Mouse (Mus musculus): Measurements from ENCODE around the gene Xxylt1.

Xxylt1 gene

DNA sequence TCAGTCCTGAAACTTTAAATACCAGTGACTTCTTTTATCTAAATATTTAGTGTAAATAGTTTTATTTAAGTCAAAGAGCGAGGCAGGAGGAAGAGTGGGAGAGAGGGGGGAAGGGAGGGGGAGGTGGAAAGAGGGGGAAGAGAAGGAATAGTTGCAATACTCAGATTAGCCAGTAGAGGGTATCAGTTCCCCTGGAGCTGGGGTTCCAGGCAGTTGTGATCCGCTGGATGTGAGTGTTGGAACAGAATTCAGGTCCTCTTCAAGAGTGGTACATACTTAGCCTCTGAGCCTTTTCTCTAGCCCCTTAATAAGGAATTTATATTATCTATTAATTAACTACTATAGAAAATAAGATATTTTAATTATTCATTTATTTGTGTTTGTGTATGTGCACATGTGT lies 140.5 kb downstream of the Xxylt1 start:
- no peak for DNase-seq

DNA sequence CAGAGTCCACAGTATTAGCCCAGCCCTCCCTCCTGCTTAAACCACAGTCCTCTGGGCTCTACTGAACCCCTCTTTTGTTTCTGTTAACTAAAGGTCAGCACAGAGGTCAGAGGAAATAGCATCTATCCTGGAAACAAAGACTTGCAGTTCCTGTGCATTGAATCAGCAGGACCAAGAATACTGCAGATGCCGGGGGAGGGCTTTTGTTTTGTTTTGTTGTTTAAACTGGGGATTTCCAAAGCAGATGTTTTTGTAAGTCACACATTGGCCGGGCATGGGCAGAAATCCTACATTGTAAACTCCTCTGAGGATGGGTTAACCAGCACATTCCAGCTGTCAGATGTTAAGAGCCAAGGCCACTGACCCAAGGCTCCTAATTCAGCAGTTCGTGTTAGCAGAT lies 141.3 kb downstream of the Xxylt1 start:
- DNase-seq: no peak

DNA sequence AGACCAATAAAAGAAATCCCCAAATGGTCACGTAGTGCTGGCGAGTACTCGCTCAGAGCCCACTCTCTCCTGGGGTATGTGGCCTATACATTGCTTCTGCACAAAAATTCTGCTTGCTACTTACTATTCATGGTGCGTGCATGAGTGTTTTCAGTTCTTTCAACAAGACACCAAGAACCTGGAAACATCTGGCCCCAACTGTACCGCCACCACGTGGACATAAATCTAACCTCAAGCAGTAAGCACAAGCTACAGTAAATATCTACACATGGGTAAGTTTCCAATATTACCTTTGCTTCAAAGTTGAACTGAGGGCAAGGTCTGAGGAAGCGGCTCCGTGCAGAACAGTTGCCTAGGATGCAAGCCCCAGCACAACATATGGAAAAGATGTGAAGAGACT lies 142.0 kb downstream of the Xxylt1 start:
- no peak for DNase-seq

DNA sequence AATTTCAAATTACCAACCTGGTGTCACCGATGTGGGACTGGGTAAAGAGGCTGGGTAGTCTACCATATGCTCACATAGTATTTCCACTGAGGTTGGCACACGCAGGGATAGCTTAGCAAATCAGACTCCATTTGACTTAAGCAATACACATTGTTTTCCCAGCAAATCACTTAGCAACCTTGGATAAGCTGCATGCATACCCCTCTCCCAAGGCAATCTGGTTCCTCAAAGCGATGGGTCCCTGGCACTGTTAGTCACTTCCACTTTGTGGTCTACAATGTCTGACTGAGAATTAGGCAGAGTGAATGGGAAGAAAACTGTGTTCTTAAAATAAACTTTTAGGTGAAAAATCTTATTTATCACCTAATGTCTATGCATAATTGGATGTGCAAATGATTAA lies 142.6 kb downstream of the Xxylt1 start:
- DNase-seq: no peak

DNA sequence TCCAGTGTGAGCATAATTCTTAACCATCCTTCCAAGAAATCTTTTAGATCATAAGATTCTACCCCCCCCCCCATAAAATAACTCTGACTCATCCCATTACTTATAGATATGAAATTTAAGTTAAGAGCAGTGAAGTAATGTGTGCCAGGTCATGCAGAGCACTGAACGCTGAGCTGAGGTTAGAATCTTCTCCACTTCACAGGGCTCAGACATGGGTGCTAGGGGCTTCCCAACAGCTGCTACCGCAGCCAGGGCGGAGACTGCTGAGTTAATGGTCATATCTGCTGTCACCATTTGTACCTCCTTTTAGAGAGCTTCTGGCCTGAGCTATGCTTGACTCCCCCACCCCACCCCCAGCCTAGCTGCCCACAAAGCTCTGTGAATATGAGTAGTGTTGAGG lies 143.6 kb downstream of the Xxylt1 start:
- DNase-seq: no peak

DNA sequence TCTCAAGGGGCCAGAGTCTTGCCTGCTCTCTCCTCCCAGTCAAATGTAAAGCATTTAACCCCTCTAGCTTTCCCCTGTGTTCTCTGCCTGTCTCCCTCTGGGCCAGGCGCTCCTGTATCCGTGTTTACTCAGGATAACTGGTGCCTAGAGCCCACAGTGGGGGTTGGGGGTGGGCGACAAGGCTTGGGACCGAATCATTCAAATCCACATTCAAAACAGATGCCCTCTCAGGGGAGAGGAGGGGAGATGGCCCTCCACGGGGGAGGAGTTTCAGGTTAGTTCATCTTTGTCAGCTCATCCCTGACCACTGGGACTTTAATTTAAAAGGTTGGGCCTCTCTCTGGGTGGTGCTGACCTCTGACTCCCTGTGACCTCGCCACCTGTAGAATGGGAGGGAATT lies 144.8 kb downstream of the Xxylt1 start:
- DNase-seq: no peak

DNA sequence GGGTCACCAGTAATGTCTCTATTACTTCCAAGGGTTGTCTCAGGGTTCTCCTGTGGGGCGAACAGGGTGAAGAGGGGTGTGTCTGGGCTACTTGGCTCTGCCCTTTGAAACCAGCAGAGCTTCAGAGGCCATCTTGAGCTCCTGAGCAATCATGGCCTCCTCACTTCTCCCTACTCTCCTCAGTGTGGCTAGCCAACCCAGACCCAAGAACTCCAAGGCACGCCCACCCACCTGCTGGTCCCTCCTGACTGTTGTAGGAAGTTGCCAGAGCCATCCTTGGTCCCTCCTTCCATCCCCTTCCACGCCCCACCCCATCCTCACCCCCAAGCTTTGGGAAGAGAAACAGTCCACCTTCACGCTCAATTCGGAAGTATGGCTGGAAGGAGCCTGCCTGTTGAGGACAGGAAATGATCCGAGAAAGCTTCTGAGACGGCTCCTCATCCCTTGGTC lies 145.2 kb downstream of the Xxylt1 start:
- DNase-seq: no peak

DNA sequence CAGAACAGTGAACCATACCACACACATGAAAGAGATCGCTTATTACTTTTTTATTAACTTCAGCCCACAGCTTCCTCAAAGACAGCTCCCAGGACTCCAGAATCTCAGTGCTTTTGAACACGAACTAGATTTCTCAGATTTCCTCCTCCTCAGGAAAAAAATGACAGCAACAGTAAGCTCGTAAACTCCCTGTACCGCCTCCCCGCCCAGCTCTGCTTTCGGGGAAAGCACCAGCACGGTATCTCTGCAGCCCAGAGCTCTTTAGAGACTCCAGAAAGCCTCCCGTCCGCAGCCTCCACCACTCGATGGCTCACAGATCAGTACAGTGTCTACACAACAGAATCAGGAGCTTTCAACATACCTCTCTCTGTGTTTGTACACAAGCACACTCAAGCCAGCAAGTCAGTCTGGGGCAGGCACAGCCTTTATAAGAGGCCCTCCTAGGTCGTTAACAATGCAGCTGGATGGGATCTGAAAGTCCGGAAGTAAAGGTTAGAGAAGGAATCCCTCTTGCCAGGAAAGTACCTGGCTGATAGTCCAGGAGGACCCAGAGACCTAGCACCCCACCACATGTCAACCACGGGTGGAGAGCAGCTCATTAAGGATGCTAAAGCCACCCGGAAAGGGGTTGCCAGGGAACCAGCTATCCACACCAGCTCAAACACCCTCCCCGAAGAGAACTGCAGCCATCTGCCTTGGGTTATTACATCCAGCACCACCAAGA lies 146.1 kb downstream of the Xxylt1 start:
- no peak for DNase-seq

DNA sequence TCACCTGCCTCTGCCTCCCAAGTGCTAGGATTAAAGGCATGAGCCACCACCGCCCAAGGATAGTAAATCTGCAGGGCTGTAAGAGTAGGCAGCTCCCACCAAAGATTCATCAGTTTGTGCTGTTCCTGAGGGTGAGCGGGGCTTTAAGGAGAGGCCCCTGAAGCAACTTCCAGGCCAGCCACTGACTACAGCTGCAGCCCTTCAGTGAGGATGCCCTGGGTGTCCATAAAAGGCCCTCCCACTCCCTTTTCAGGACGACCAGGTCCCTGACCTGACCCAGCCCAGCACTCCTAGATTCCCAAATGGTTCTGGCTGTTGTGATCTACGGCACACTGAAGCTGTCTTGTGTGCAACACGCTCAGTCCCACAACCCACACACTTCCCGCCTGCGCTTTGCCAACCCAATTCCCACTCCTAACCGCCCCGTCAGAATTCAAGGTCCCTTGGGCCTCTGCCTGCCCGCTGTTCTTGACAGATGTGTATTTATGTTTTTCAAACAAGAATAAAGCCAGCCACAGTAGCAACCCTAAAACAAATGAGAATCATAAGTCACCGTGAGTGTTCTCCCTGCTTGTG lies 146.9 kb downstream of the Xxylt1 start:
- DNase-seq: no peak

DNA sequence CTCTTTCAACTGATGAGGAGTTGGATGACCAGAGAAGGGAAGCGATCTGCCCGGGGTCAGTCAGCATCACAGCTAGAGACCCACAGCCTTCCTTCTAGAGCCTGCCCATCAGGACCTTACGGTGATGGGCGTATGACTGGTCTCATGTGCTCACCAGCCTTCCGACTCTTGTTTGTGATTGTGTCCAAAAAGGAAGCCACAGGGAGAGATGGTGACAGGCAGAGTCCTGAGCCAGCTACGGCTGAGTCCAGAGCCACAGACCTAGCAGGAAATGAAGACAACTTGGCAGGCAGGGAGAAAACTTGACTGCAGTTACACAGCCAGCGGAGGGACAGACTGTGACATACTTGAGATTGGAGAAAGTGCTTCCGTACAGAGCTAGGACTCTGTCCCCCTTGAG lies 147.9 kb downstream of the Xxylt1 start:
- no peak for DNase-seq

DNA sequence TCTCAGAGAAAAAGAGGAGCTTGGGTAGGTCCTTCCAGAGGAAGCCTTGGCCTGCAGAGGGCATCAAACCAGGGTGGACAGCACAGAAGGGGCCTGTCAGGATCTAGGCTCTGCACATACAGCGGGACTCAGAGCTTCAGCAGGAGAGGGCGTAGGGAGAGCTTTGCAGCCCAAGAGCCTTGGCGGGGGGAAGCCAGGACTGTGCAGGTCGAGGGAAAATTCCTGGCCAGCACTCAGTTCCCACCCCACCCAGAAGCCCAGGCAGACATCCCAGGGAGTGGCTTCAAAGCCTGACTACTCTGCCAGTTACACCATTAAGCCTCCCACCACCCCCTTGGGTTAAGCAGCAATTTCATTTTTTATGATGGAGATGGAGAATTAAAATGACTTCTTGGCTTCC lies 148.4 kb downstream of the Xxylt1 start:
- no peak for DNase-seq

DNA sequence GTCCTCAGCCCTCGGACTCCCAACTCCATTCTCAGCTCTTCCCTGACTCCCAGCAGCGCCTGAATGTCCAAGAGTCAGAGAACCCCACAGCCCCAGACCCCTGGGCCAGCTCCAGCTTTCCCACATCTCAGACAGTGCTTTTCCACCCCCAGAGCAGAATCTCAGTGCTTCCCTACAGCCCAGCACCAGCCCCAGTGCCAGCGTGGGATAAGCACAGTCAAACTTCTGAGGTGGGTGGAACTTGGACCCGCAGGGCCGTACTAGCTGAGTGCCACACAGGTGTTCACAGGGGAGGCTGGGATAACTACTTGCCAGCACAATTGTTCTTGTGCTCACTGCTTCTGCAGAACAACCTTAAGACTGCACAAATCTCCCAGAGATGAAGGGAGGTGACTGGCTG lies 149.0 kb downstream of the Xxylt1 start:
- peak; percentile 48 for DNase-seq

DNA sequence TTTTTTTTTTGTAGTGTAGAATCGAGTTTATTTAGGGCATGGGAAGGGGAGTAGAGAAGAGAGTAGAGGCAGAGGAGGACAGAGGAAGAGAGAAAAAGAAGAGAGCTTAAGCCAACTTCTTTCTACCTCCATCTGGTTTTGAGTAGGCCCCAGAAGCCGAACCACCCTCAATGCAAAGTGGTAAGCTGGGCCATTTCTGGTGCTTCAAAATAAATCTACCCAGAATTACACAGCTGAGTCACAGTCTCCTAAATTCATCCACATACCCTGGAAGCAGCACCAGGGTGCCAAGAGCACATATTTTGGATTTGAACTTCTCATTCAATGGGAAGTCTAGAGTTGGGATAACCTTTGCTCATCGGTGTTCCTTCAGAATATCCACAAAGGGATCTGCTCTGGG lies 152.1 kb downstream of the Xxylt1 start:
- DNase-seq: no peak

DNA sequence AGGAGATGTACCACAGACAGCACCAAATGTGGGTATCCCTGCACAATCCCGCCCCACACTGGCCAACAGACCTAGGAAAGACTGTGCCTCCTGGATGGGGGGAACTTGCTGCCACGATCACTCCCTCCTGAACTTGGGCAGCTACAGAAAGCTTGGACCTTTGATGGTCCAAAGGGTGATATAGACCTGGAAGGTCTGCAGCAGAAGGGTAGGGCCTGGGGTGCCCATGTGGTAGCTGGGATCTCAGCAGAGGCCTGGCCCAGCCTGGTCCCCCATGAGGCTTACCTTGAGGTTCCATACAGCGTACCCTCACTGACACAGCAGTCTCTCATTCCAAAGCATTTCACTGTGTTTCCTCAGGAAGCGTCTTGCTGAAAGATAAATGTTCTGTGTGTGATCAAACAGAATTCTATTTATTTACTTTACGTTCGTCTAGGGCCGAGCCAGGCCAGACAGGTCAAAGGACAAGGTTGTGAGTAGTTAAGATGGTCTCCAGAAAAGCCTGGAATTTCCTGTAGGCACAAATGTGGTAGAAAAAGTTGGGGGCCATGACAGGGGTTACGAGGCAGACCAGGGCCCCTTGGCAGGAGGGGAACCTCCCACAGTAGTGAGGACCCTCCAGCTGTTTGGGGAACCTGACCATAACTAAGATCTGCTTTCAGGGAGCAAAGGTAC lies 153.0 kb downstream of the Xxylt1 start:
- DNase-seq: no peak

DNA sequence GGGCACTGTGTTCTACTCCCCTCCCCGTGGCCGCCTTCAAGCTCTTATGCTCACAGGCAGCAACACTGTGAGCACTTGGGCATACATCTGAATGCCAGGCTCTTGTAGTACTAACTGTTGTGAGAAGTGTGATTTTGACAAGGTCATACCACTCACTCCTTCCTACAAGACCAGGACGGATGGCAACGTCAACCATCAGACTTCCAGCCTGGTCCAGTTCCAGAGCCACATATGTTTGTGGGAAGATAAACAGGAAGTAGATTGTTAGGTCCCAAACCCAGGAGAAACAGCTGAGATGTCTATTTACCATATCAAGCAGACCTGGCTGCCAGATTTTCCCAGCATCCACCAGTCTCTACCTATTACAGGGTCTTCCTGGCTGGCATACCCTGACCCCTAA lies 155.7 kb downstream of the Xxylt1 start:
- no peak for DNase-seq

DNA sequence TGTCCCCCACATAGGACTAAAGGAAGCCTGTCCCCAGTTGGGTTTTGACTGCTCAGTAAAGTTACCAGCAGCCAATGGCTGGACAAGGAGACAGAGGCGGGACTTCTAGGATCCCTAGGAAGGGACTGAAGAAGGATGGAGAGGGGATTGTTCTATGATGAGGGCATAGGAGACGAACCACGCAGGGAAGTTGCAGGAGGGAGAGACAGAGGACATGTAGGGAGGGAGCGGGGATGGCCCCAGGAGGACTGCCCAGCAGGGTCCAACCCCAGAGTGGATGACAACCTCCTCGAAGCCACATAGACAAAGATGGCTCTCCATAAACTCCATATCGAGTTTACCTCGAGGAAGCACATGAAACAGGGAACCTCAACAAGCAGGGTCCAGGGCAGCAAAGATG lies 157.3 kb downstream of the Xxylt1 start:
- DNase-seq: no peak

DNA sequence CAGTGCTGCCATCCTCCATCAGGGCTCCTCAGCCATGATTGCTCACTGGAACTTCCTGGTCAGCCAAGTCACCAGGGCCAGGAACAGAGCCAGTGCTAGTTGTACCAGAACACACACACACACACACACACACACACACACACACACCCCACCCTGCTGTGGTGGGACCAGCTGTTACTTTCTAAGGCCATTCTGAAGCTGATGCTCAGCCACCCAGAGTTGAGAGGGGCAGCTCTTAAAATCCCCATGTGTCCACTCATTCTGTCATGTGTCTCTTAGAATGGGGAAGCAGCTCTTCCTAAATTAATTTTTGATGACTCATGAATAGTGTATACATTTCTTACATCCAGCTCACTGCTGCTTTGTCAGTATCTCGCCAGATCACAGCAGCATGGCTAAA lies 158.7 kb downstream of the Xxylt1 start:
- no peak for DNase-seq

DNA sequence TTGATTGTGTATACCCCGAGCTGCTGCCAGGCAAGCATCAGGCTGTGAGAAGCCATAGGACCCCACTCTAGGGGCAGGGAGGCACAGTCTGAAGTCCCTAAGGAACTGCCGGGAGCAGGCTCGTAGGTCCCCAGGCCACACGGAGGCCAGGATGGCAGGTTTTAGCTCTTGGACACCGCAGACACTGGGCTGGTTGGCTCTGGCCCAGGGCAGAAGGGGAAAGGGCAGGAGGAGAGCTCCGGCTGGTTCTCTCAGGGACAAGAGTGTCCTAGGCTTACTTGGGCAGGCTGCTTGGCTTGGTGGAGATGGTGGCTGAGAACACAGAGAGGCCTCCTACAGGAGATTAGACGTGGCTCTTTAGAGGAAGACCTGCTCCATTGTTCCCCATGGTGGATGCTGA lies 162.4 kb downstream of the Xxylt1 start:
- DNase-seq: no peak

DNA sequence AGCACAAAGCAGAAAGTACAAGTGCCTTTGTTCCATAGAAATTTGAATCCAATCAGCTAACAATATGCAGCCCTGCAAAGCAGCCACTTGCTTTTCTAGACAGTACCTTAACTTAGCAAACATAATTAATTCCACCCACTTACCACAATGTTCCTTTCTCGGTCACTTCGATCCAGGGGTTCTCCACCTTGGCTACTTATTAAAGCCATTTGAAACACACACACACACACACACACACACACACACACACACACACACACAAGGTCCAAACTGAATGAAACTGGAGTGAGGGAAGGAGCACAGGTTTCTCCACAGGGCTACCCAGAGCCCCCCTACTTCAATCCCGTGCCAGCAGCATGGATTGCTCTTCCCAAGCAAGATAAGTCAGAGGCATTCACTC lies 164.3 kb downstream of the Xxylt1 start:
- DNase-seq: no peak

DNA sequence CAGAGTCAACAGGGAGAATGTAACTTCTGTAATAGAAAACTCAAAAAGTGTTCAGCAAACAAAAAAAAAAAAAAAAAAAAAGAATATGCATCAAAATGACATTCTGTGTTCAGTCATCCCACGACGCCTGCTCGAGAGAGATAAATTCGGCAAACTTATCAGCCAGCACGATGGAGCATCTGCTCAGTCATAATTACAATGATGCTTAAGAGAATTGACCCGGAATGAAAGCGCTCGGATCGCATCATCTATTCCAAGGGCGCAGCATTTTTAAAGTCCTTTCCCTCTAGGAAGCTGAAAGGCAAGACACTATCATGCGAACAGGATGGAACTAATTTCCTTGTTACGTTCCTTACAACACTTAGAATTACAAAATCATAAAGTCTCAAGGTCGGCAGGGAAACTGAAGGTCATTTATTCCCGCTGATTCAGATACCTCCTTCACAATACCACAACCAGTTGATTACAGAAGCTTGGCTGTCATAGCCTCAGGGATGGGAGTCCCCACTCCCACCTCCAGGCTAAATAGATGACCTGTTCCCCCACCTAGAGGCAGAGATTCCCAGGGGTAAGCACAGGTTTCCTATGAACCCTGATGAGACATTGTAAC lies 165.5 kb downstream of the Xxylt1 start:
- DNase-seq: no peak

Measured in right cerebral cortex, postnatal 25 days (tissue).